Mouse (Mus musculus): ENCODE results near the gene Zan. TPM values are rescaled to one million over a fixed set of nuclear protein-coding genes. Genes with fewer than 3 reads are reported as not detected.

Zan gene
- polyA plus RNA-seq, 1 experiment: not detected

- Histone ChIP-seq H3K4me3 (ENCODE audit: insufficient read depth, low read depth, low read length) (no peak overlapping the region), H3K4me1 (ENCODE audit: control insufficient read depth, insufficient read depth, low read length) (peaks cover 19% of the 10 kb centered on the region), H3K27ac (ENCODE audit: insufficient read depth, low read depth, low read length) (no peak overlapping the region)
- WGBS: 40% methylated on average over 16 of the region's 16 CpGs
- TF ChIP-seq CTCF (IDR thresholded peaks at IDR 0.05; ENCODE audit: insufficient read depth, low read depth, low read length) (no peak), POLR2A (IDR thresholded peaks at IDR 0.05; ENCODE audit: insufficient read depth, low read depth, low read length) (no peak)
Observed at GRCm38 (mm10) chr5:137352011-137352975, 124.6 kb downstream of the Zan start.

- Histone ChIP-seq H3K4me1 (ENCODE audit: control insufficient read depth, insufficient read depth, low read length) (peaks cover 19% of the 10 kb centered on the region), H3K4me3 (ENCODE audit: insufficient read depth, low read depth, low read length) (no peak overlapping the region), H3K27ac (ENCODE audit: insufficient read depth, low read depth, low read length) (no peak overlapping the region)
- TF ChIP-seq POLR2A (IDR thresholded peaks at IDR 0.05; ENCODE audit: insufficient read depth, low read depth, low read length) (no peak), CTCF (IDR thresholded peaks at IDR 0.05; ENCODE audit: insufficient read depth, low read depth, low read length) (no peak)
- 42% methylated on average over 4 of the region's 4 CpGs for WGBS
Observed at GRCm38 (mm10) chr5:137351394-137351793, 125.5 kb downstream of the Zan start.

GRCm38 (mm10) chr5:137351058-137351380 lies 125.8 kb downstream of the Zan start:
- Histone ChIP-seq H3K4me1 (ENCODE audit: control insufficient read depth, insufficient read depth, low read length) (peaks cover 19% of the 10 kb centered on the region), H3K4me3 (ENCODE audit: insufficient read depth, low read depth, low read length) (peak overlapping the region; percentile 49; the same call in 1 of the 2 replicates), H3K27ac (ENCODE audit: insufficient read depth, low read depth, low read length) (no peak overlapping the region)
- whole genome bisulfite sequencing: 32% methylated on average over 8 of the region's 8 CpGs
- no peak for TF ChIP-seq POLR2A (IDR thresholded peaks at IDR 0.05; ENCODE audit: insufficient read depth, low read depth, low read length)
- TF ChIP-seq CTCF (IDR thresholded peaks at IDR 0.05; ENCODE audit: insufficient read depth, low read depth, low read length): no peak

GRCm38 (mm10) chr5:137350205-137351057 lies 126.4 kb downstream of the Zan start:
- WGBS: 2% methylated on average over 55 of the region's 55 CpGs
- H3K4me3 ChIP-seq (ENCODE audit: insufficient read depth, low read depth, low read length): peak overlapping the region; percentile 49

GRCm38 (mm10) chr5:137349384-137350204 lies 127.3 kb downstream of the Zan start, which contains the start of gene Ephb4:
TSS of gene Ephb4 (plus strand) at chr5:137350109.
- H3K4me1 ChIP-seq (ENCODE audit: control insufficient read depth, insufficient read depth, low read length): peaks cover 19% of the 10 kb centered on the region
- peak within 1 kb of the TSS; percentile 49 for H3K4me3 ChIP-seq (ENCODE audit: insufficient read depth, low read depth, low read length)
- H3K27ac ChIP-seq (ENCODE audit: insufficient read depth, low read depth, low read length): no peak within 1 kb of the TSS
- WGBS: 1% methylated on average over 32 of the region's 32 CpGs
- TF ChIP-seq POLR2A (IDR thresholded peaks at IDR 0.05; ENCODE audit: insufficient read depth, low read depth, low read length) (no peak; the same call in 1 of the 2 replicates), CTCF (IDR thresholded peaks at IDR 0.05; ENCODE audit: insufficient read depth, low read depth, low read length) (no peak)

More at GRCm38 (mm10) chr5:137350205-137351057, 126.4 kb downstream of the Zan start:
- TF ChIP-seq POLR2A (IDR thresholded peaks at IDR 0.05; ENCODE audit: insufficient read depth, low read depth, low read length) (no peak), CTCF (IDR thresholded peaks at IDR 0.05; ENCODE audit: insufficient read depth, low read depth, low read length) (no peak)
- Histone ChIP-seq H3K4me1 (ENCODE audit: control insufficient read depth, insufficient read depth, low read length) (peaks cover 19% of the 10 kb centered on the region), H3K27ac (ENCODE audit: insufficient read depth, low read depth, low read length) (no peak overlapping the region)

GRCm38 (mm10) chr5:137348482-137349383 lies 128.1 kb downstream of the Zan start:
- Histone ChIP-seq H3K27ac (ENCODE audit: insufficient read depth, low read depth, low read length) (no peak overlapping the region), H3K4me1 (ENCODE audit: control insufficient read depth, insufficient read depth, low read length) (peaks cover 19% of the 10 kb centered on the region), H3K4me3 (ENCODE audit: insufficient read depth, low read depth, low read length) (no peak overlapping the region)
- 2% methylated on average over 33 of the region's 33 CpGs for WGBS
- TF ChIP-seq CTCF (IDR thresholded peaks at IDR 0.05; ENCODE audit: insufficient read depth, low read depth, low read length) (no peak), POLR2A (IDR thresholded peaks at IDR 0.05; ENCODE audit: insufficient read depth, low read depth, low read length) (no peak)

GRCm38 (mm10) chr5:137347856-137348255 lies 129.0 kb downstream of the Zan start:
- H3K4me3 ChIP-seq (ENCODE audit: insufficient read depth, low read depth, low read length): no peak overlapping the region
- 40% methylated on average over 7 of the region's 7 CpGs for WGBS
- no peak overlapping the region for H3K27ac ChIP-seq (ENCODE audit: insufficient read depth, low read depth, low read length)
- H3K4me1 ChIP-seq (ENCODE audit: control insufficient read depth, insufficient read depth, low read length): peaks cover 19% of the 10 kb centered on the region
- TF ChIP-seq POLR2A (IDR thresholded peaks at IDR 0.05; ENCODE audit: insufficient read depth, low read depth, low read length): no peak
